Mouse (Mus musculus): Measurements from ENCODE around the gene Denr. TPM values are rescaled to one million over a fixed set of nuclear protein-coding genes. Genes with fewer than 3 reads are reported as not detected.

The Denr gene
- polyA plus RNA-seq, 1 experiment from 2014 or later: 89.2 TPM

- Histone ChIP-seq H3K36me3 (ENCODE audit: control insufficient read depth, insufficient read depth, low read length) (no peaks in the 10 kb centered on the region), H3K4me1 (ENCODE audit: control insufficient read depth in 2 of 2, insufficient read depth in 2 of 2, low read length in 2 of 2) (peaks cover 7 to 8% of the 10 kb centered on the region in 2 experiments; a peak in 3 of 4 replicates), H3K4me3 (ENCODE audit: control insufficient read depth in 1 of 2, insufficient read depth in 1 of 2, low read depth in 1 of 2, low read length in 2 of 2) (no peak overlapping the region), H3K9ac (ENCODE audit: low read length) (no peak overlapping the region), H3K27ac (replicated peaks in 1 of 2; ENCODE audit: control insufficient read depth in 1 of 2, insufficient read depth in 1 of 2, low read depth in 2 of 2, low read length in 2 of 2) (no peak overlapping the region), H3K9me3 (ENCODE audit: control insufficient read depth, low read length) (no peaks in the 10 kb centered on the region), H3K27me3 (ENCODE audit: control insufficient read depth, insufficient read depth, low read length) (no peaks in the 10 kb centered on the region; the same call in 1 of the 2 replicates), H3K4me2 (ENCODE audit: low read length) (no peak overlapping the region)
- WGBS: 68% methylated on average over 6 of the region's 6 CpGs
- no peak for ATAC-seq (ENCODE audit: insufficient number of reproducible peaks, insufficient read depth, low FRiP score, low read depth)
Measured at GRCm38 (mm10) chr5:123972453-123972852, 65.5 kb downstream of the Denr start.

GRCm38 (mm10) chr5:123973299-123974178, 66.6 kb downstream of the Denr start, which contains the start of gene Hip1r:
TSS of gene Hip1r (plus strand) at chr5:123973628.
- Histone ChIP-seq H3K27me3 (ENCODE audit: control insufficient read depth, insufficient read depth, low read length) (no peaks in the 10 kb centered on the region; the same call in 1 of the 2 replicates), H3K4me1 (ENCODE audit: control insufficient read depth in 2 of 2, insufficient read depth in 2 of 2, low read length in 2 of 2) (peaks cover 12 to 16% of the 10 kb centered on the region in 2 experiments; a peak in 3 of 4 replicates), H3K27ac (replicated peaks in 1 of 2; ENCODE audit: control insufficient read depth in 1 of 2, insufficient read depth in 1 of 2, low read depth in 2 of 2, low read length in 2 of 2) (no peak within 1 kb of the TSS), H3K4me2 (ENCODE audit: low read length) (peak within 1 kb of the TSS; percentile 91), H3K4me3 (ENCODE audit: control insufficient read depth in 1 of 2, insufficient read depth in 1 of 2, low read depth in 1 of 2, low read length in 2 of 2) (peak within 1 kb of the TSS; percentile 76 to 86), H3K9me3 (ENCODE audit: control insufficient read depth, low read length) (no peaks in the 10 kb centered on the region), H3K36me3 (ENCODE audit: control insufficient read depth, insufficient read depth, low read length) (no peaks in the 10 kb centered on the region), H3K9ac (ENCODE audit: low read length) (peak within 1 kb of the TSS; percentile 83)
- 1% methylated on average over 102 of the region's 106 CpGs for WGBS
- ATAC-seq (ENCODE audit: insufficient number of reproducible peaks, insufficient read depth, low FRiP score, low read depth): peak; percentile 66

GRCm38 (mm10) chr5:123974179-123974485, 67.2 kb downstream of the Denr start:
- Histone ChIP-seq H3K27me3 (ENCODE audit: control insufficient read depth, insufficient read depth, low read length) (no peaks in the 10 kb centered on the region; the same call in 1 of the 2 replicates), H3K9me3 (ENCODE audit: control insufficient read depth, low read length) (no peaks in the 10 kb centered on the region), H3K4me3 (ENCODE audit: control insufficient read depth in 1 of 2, insufficient read depth in 1 of 2, low read depth in 1 of 2, low read length in 2 of 2) (peak overlapping the region; percentile 76 to 86), H3K4me2 (ENCODE audit: low read length) (peak overlapping the region; percentile 91), H3K9ac (ENCODE audit: low read length) (peak overlapping the region; percentile 83), H3K4me1 (ENCODE audit: control insufficient read depth in 2 of 2, insufficient read depth in 2 of 2, low read length in 2 of 2) (peaks cover 12 to 16% of the 10 kb centered on the region in 2 experiments; a peak in 3 of 4 replicates), H3K27ac (replicated peaks in 1 of 2; ENCODE audit: control insufficient read depth in 1 of 2, insufficient read depth in 1 of 2, low read depth in 2 of 2, low read length in 2 of 2) (no peak overlapping the region), H3K36me3 (ENCODE audit: control insufficient read depth, insufficient read depth, low read length) (no peaks in the 10 kb centered on the region)
- ATAC-seq (ENCODE audit: insufficient number of reproducible peaks, insufficient read depth, low FRiP score, low read depth): no peak
- WGBS: under 1% methylated on average over 14 of the region's 14 CpGs

- Histone ChIP-seq H3K4me3 (ENCODE audit: control insufficient read depth in 1 of 2, insufficient read depth in 1 of 2, low read depth in 1 of 2, low read length in 2 of 2) (peak overlapping the region in 1 of 2 experiments; percentile 76; a peak in 2 of 4 replicates), H3K9ac (ENCODE audit: low read length) (peak overlapping the region; percentile 83), H3K4me1 (ENCODE audit: control insufficient read depth in 2 of 2, insufficient read depth in 2 of 2, low read length in 2 of 2) (peaks cover 18 to 19% of the 10 kb centered on the region in 2 experiments), H3K27ac (replicated peaks in 1 of 2; ENCODE audit: control insufficient read depth in 1 of 2, insufficient read depth in 1 of 2, low read depth in 2 of 2, low read length in 2 of 2) (no peak overlapping the region), H3K36me3 (ENCODE audit: control insufficient read depth, insufficient read depth, low read length) (no peaks in the 10 kb centered on the region), H3K27me3 (ENCODE audit: control insufficient read depth, insufficient read depth, low read length) (no peaks in the 10 kb centered on the region; the same call in 1 of the 2 replicates), H3K9me3 (ENCODE audit: control insufficient read depth, low read length) (no peaks in the 10 kb centered on the region), H3K4me2 (ENCODE audit: low read length) (peak overlapping the region; percentile 91)
- 52% methylated on average over 11 of the region's 11 CpGs for WGBS
- no peak for ATAC-seq (ENCODE audit: insufficient number of reproducible peaks, insufficient read depth, low FRiP score, low read depth)
Measured at GRCm38 (mm10) chr5:123974616-123975111, 67.7 kb downstream of the Denr start.

- H3K27ac ChIP-seq (replicated peaks in 1 of 2; ENCODE audit: control insufficient read depth in 1 of 2, insufficient read depth in 1 of 2, low read depth in 2 of 2, low read length in 2 of 2): no peak overlapping the region
- H3K9me3 ChIP-seq (ENCODE audit: control insufficient read depth, low read length): no peaks in the 10 kb centered on the region
- 40% methylated on average over 6 of the region's 6 CpGs for WGBS
- no peak overlapping the region for H3K4me2 ChIP-seq (ENCODE audit: low read length)
- ATAC-seq (ENCODE audit: insufficient number of reproducible peaks, insufficient read depth, low FRiP score, low read depth): no peak
- H3K4me1 ChIP-seq (ENCODE audit: control insufficient read depth in 2 of 2, insufficient read depth in 2 of 2, low read length in 2 of 2): peaks cover 22 to 25% of the 10 kb centered on the region in 2 experiments
- H3K4me3 ChIP-seq (ENCODE audit: control insufficient read depth in 1 of 2, insufficient read depth in 1 of 2, low read depth in 1 of 2, low read length in 2 of 2): no peak overlapping the region
- no peaks in the 10 kb centered on the region; the same call in 1 of the 2 replicates for H3K27me3 ChIP-seq (ENCODE audit: control insufficient read depth, insufficient read depth, low read length)
- H3K36me3 ChIP-seq (ENCODE audit: control insufficient read depth, insufficient read depth, low read length): no peaks in the 10 kb centered on the region
- H3K9ac ChIP-seq (ENCODE audit: low read length): no peak overlapping the region
Measured at GRCm38 (mm10) chr5:123975668-123976180, 68.7 kb downstream of the Denr start.

- no peak for ATAC-seq (ENCODE audit: insufficient number of reproducible peaks, insufficient read depth, low FRiP score, low read depth)
- no peaks in the 10 kb centered on the region; the same call in 1 of the 2 replicates for H3K27me3 ChIP-seq (ENCODE audit: control insufficient read depth, insufficient read depth, low read length)
- no peak overlapping the region for H3K9ac ChIP-seq (ENCODE audit: low read length)
- H3K9me3 ChIP-seq (ENCODE audit: control insufficient read depth, low read length): no peaks in the 10 kb centered on the region
- H3K27ac ChIP-seq (replicated peaks in 1 of 2; ENCODE audit: control insufficient read depth in 1 of 2, insufficient read depth in 1 of 2, low read depth in 2 of 2, low read length in 2 of 2): no peak overlapping the region
- WGBS: 71% methylated on average over 3 of the region's 3 CpGs
- peaks cover 27 to 39% of the 10 kb centered on the region in 2 experiments for H3K4me1 ChIP-seq (ENCODE audit: control insufficient read depth in 2 of 2, insufficient read depth in 2 of 2, low read length in 2 of 2)
- H3K36me3 ChIP-seq (ENCODE audit: control insufficient read depth, insufficient read depth, low read length): no peaks in the 10 kb centered on the region
- no peak overlapping the region for H3K4me3 ChIP-seq (ENCODE audit: control insufficient read depth in 1 of 2, insufficient read depth in 1 of 2, low read depth in 1 of 2, low read length in 2 of 2)
- no peak overlapping the region for H3K4me2 ChIP-seq (ENCODE audit: low read length)
Measured at GRCm38 (mm10) chr5:123977231-123977630, 70.3 kb downstream of the Denr start.

- Histone ChIP-seq H3K27me3 (ENCODE audit: control insufficient read depth, insufficient read depth, low read length) (no peaks in the 10 kb centered on the region; the same call in 1 of the 2 replicates), H3K4me2 (ENCODE audit: low read length) (no peak overlapping the region), H3K4me3 (ENCODE audit: control insufficient read depth in 1 of 2, insufficient read depth in 1 of 2, low read depth in 1 of 2, low read length in 2 of 2) (no peak overlapping the region), H3K9ac (ENCODE audit: low read length) (no peak overlapping the region), H3K27ac (replicated peaks in 1 of 2; ENCODE audit: control insufficient read depth in 1 of 2, insufficient read depth in 1 of 2, low read depth in 2 of 2, low read length in 2 of 2) (no peak overlapping the region), H3K9me3 (ENCODE audit: control insufficient read depth, low read length) (no peaks in the 10 kb centered on the region), H3K36me3 (ENCODE audit: control insufficient read depth, insufficient read depth, low read length) (no peaks in the 10 kb centered on the region), H3K4me1 (ENCODE audit: control insufficient read depth in 2 of 2, insufficient read depth in 2 of 2, low read length in 2 of 2) (peaks cover 31 to 45% of the 10 kb centered on the region in 2 experiments)
- ATAC-seq (ENCODE audit: insufficient number of reproducible peaks, insufficient read depth, low FRiP score, low read depth): no peak
- WGBS: 72% methylated on average over 5 of the region's 5 CpGs
Measured at GRCm38 (mm10) chr5:123978131-123978530, 71.2 kb downstream of the Denr start.
